Mouse (Mus musculus): Measurements from ENCODE around the gene Has3. TPM values are rescaled to one million over a fixed set of nuclear protein-coding genes. Genes with fewer than 3 reads are reported as not detected.
"Not testable (repeated sequence)": the region's sequence is repeated elsewhere in the genome, so short reads cannot be mapped to it uniquely, and the experiment has no call there.

Has3 gene
- polyA plus RNA-seq, 2 experiments, result 0.02 TPM; not detected in 1

GRCm38 (mm10) chr8:106871931-106872371, 1.9 kb downstream of the Has3 start:
- Histone ChIP-seq H3K4me3 (ENCODE audit: insufficient read depth in 1 of 2, low read depth in 2 of 2, low read length in 2 of 2) (no peak overlapping the region; a peak in 1 of 4 replicates), H3K9ac (replicated peaks) (no peak overlapping the region), H3K27me3 (ENCODE audit: control insufficient read depth, insufficient read depth, low read length) (peaks cover 49% of the 10 kb centered on the region), H3K9me3 (ENCODE audit: control insufficient read depth, low read length) (no peaks in the 10 kb centered on the region), H3K27ac (no peak overlapping the region), H3K4me1 (replicated peaks; ENCODE audit: control insufficient read depth in 2 of 2, insufficient read depth in 2 of 2, low read length in 1 of 2) (no peaks in the 10 kb centered on the region), H3K36me3 (replicated peaks; ENCODE audit: control insufficient read depth, insufficient read depth, low read depth) (no peaks in the 10 kb centered on the region), H3K4me2 (ENCODE audit: low read depth) (peak overlapping the region; percentile 5; the same call in 1 of the 2 replicates)
- no peak for TF ChIP-seq EP300 (IDR thresholded peaks at IDR 0.05; ENCODE audit: low read depth)
- no peak; the same call in 1 of the 2 replicates for TF ChIP-seq CTCF (IDR thresholded peaks at IDR 0.05; ENCODE audit: low read depth)
- WGBS (ENCODE audit: insufficient replicate concordance), result 2% methylated on average over 22 of the region's 22 CpGs
- DNase-seq (ENCODE audit: low read depth in 3 of 3, low spot score in 3 of 3), result no peak
- no peak for ATAC-seq (ENCODE audit: insufficient read depth)

DNA sequence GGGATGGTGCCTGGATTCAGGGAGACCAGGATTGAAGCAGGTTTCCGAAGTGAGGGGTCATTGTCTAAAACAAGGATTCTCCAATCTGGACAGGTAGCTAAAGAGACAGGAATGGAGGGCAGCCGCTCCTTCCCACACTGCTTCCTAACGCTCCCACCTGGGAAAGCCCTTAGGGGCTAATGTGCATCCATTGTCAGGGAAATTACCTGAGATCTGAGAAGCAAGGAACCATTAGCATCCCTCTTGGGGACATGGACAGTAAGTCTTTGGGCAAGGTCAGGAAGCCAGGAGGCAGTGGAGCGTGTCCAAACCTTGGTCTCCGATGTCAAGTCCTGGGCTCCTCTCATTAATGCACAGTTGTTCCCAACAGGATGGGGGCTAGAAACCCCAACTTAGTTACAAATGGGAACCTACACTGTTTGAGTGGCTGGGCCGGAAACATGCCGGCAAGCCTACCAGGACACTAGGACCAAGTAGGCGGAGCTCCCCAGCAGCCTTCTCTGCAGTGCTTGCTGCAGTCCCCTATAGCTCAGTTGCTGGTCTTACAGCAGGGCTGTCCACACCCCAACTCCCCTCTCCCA, 2.5 kb downstream of the Has3 start:
- Histone ChIP-seq H3K36me3 (replicated peaks; ENCODE audit: control insufficient read depth, insufficient read depth, low read depth) (no peaks in the 10 kb centered on the region), H3K27ac (no peak overlapping the region), H3K4me1 (replicated peaks; ENCODE audit: control insufficient read depth in 2 of 2, insufficient read depth in 2 of 2, low read length in 1 of 2) (no peaks in the 10 kb centered on the region), H3K27me3 (ENCODE audit: control insufficient read depth, insufficient read depth, low read length) (peaks cover 49% of the 10 kb centered on the region), H3K4me3 (ENCODE audit: insufficient read depth in 1 of 2, low read depth in 2 of 2, low read length in 2 of 2) (no peak overlapping the region), H3K9ac (replicated peaks) (no peak overlapping the region), H3K9me3 (ENCODE audit: control insufficient read depth, low read length) (no peaks in the 10 kb centered on the region), H3K4me2 (ENCODE audit: low read depth) (no peak overlapping the region)
- DNase-seq (ENCODE audit: low read depth in 3 of 3, low spot score in 3 of 3) (no peak), ATAC-seq (ENCODE audit: insufficient read depth) (no peak)
- WGBS (ENCODE audit: insufficient replicate concordance), result 20% methylated on average over 8 of the region's 8 CpGs
- no peak for TF ChIP-seq EP300 (IDR thresholded peaks at IDR 0.05; ENCODE audit: low read depth)
- no peak for TF ChIP-seq CTCF (IDR thresholded peaks at IDR 0.05; ENCODE audit: low read depth)

DNA sequence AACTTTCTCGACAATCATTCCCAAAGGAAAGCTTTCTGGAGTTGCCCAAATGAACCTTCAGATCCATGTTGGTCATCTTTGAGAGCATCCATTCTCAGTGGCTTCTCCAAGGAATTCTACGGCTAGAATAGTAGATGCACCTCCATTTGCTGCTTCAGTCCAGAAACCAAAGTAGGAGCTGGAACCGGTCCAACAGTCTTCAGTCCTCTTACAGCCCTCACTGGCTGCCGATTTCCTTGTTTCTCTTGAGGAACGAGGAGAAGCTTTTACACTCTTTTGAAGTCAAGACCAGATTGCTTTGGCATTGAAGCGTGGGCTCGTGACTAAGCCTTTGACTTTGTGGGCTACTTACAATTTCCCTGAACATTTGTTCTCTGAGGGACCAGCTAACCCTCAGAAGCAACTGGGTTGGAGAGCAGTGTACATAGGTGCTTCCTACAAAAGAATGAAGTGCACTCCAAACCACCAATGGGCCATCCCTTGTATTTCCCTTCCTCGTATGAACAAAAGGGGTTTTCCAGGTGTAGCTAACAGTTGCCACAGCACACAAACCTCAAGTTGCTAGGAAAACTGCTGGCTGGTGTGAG, 10.2 kb downstream of the Has3 start:
- no peak overlapping the region for H3K9ac ChIP-seq (replicated peaks)
- H3K4me3 ChIP-seq (ENCODE audit: insufficient read depth in 1 of 2, low read depth in 2 of 2, low read length in 2 of 2), result no peak overlapping the region
- 80% methylated on average over 8 of the region's 8 CpGs for WGBS (ENCODE audit: insufficient replicate concordance)

DNA sequence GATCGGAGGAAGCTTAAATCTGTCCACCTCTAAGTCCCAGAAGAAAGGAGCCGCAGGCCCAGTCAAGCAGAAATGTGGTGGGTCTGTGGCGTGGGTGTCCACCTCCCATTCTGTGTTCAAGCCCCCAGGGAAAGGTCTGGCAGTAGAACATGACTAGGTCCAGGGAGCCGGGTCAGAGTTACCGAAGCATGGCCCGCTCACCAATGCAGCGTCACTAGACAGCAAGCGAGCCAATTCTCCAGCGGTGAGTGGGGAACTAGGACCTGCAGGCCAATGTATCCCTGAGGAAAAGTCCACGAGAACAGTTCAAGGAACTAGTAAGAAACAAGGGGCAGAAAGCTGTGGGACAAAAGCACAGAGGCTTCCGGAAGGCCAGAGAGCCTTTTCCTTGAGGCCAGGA, 14.1 kb downstream of the Has3 start:
- H3K9ac ChIP-seq (replicated peaks); H3K27ac ChIP-seq; H3K4me3 ChIP-seq (ENCODE audit: insufficient read depth in 1 of 2, low read depth in 2 of 2, low read length in 2 of 2); H3K27me3 ChIP-seq (ENCODE audit: control insufficient read depth, insufficient read depth, low read length); ATAC-seq (ENCODE audit: insufficient read depth); H3K4me1 ChIP-seq (replicated peaks; ENCODE audit: control insufficient read depth in 2 of 2, insufficient read depth in 2 of 2, low read length in 1 of 2); DNase-seq (ENCODE audit: low read depth in 3 of 3, low spot score in 3 of 3); H3K4me2 ChIP-seq (ENCODE audit: low read depth); H3K9me3 ChIP-seq (ENCODE audit: control insufficient read depth, low read length): not testable (repeated sequence)
- peaks cover 32% of the 10 kb centered on the region for H3K36me3 ChIP-seq (replicated peaks; ENCODE audit: control insufficient read depth, insufficient read depth, low read depth)
- 87% methylated on average over 11 of the region's 11 CpGs for WGBS (ENCODE audit: insufficient replicate concordance)

More for the DNA sequence above, 10.2 kb downstream of the Has3 start:
- ATAC-seq (ENCODE audit: insufficient read depth), result no peak
- Histone ChIP-seq H3K27me3 (ENCODE audit: control insufficient read depth, insufficient read depth, low read length) (no peaks in the 10 kb centered on the region), H3K4me1 (replicated peaks; ENCODE audit: control insufficient read depth in 2 of 2, insufficient read depth in 2 of 2, low read length in 1 of 2) (no peaks in the 10 kb centered on the region), H3K9me3 (ENCODE audit: control insufficient read depth, low read length) (no peaks in the 10 kb centered on the region), H3K36me3 (replicated peaks; ENCODE audit: control insufficient read depth, insufficient read depth, low read depth) (peaks cover 15% of the 10 kb centered on the region), H3K4me2 (ENCODE audit: low read depth) (no peak overlapping the region), H3K27ac (no peak overlapping the region)
- TF ChIP-seq CTCF (IDR thresholded peaks at IDR 0.05; ENCODE audit: low read depth) (no peak), EP300 (IDR thresholded peaks at IDR 0.05; ENCODE audit: low read depth) (no peak)
- no peak for DNase-seq (ENCODE audit: low read depth in 3 of 3, low spot score in 3 of 3)

DNA sequence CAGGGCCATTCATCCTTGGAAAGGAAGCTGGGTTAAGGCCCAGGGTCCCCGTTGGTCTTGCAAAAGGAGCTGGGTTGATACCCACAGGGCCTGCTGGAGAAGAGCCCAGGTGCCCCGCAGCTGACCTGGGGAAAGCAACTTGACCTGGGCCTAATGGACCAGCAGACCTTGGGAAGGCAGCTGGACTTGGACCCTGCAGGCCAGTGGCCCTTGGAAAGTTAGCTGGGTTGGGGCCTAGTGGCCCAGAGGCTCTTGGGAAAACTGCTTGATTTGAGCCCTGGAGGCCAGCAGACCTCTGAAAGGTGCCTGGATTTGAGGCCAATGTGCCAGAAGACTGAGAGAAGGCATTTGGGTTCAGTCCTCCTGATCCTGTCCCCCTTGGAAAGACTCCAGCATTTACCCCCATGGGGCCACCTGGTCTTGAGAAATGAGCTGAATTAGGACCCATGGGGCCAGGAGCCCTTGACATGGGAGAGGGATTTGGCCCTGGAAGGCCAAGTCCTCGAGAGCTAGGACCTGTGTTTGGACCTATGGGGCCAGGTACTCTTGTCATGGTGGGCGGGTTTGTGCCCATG, 14.9 kb downstream of the Has3 start:
- not testable (repeated sequence) for DNase-seq (ENCODE audit: low read depth in 3 of 3, low spot score in 3 of 3); H3K27ac ChIP-seq; H3K27me3 ChIP-seq (ENCODE audit: control insufficient read depth, insufficient read depth, low read length); H3K9ac ChIP-seq (replicated peaks); H3K4me1 ChIP-seq (replicated peaks; ENCODE audit: control insufficient read depth in 2 of 2, insufficient read depth in 2 of 2, low read length in 1 of 2); ATAC-seq (ENCODE audit: insufficient read depth); H3K9me3 ChIP-seq (ENCODE audit: control insufficient read depth, low read length); H3K4me2 ChIP-seq (ENCODE audit: low read depth); H3K4me3 ChIP-seq (ENCODE audit: insufficient read depth in 1 of 2, low read depth in 2 of 2, low read length in 2 of 2)
- WGBS (ENCODE audit: insufficient replicate concordance), result 70% methylated on average over 4 of the region's 4 CpGs
- H3K36me3 ChIP-seq (replicated peaks; ENCODE audit: control insufficient read depth, insufficient read depth, low read depth), result peaks cover 32% of the 10 kb centered on the region
